Mouse (Mus musculus): ENCODE results near the gene Olfr424. TPM values are rescaled to one million over a fixed set of nuclear protein-coding genes. Genes with fewer than 3 reads are reported as not detected.

Gene Olfr424
- not detected in 2 replicates for total RNA-seq (2021)
- long read RNA-seq, experiment 1: 0 reads
- long read RNA-seq, experiment 2: 0 reads

- DNase-seq: no peak
Measured at GRCm38 (mm10) chr1:174131217-174131616, at the start of gene Olfr424. Gene Olfr424 (plus strand): TSS chr1:174131517.

GRCm38 (mm10) chr1:174084031-174084430, 47.3 kb upstream of the Olfr424 start, which contains the start of gene Olfr429:
Gene Olfr429 (plus strand): TSS chr1:174084331.
- no peak for DNase-seq

GRCm38 (mm10) chr1:174096591-174096990, 34.7 kb upstream of the Olfr424 start, which contains the start of gene Olfr427:
Gene Olfr427 (plus strand): TSS chr1:174096891.
- no peak for DNase-seq

- no peak for DNase-seq
Measured at GRCm38 (mm10) chr1:174103735-174104134, 27.6 kb upstream of the Olfr424 start.

GRCm38 (mm10) chr1:174121062-174121461, 10.3 kb upstream of the Olfr424 start, which contains the start of gene Olfr231:
Gene Olfr231 (minus strand): TSS chr1:174121162.
- no peak for DNase-seq

GRCm38 (mm10) chr1:174131999-174132398, 682 bp downstream of the Olfr424 start:
- DNase-seq: no peak

- no peak for DNase-seq
Measured at GRCm38 (mm10) chr1:174141384-174141783, 10.1 kb downstream of the Olfr424 start.

GRCm38 (mm10) chr1:174146696-174147095, 15.4 kb downstream of the Olfr424 start:
- no peak for DNase-seq

GRCm38 (mm10) chr1:174149289-174149688, 18.0 kb downstream of the Olfr424 start:
- DNase-seq: no peak

- no peak for DNase-seq
Measured at GRCm38 (mm10) chr1:174155333-174155732, 24.0 kb downstream of the Olfr424 start, which contains the start of gene Olfr420. Gene Olfr420 (plus strand): TSS chr1:174155633.

- DNase-seq: no peak
Measured at GRCm38 (mm10) chr1:174157622-174158021, 26.3 kb downstream of the Olfr424 start.

- DNase-seq: no peak
Measured at GRCm38 (mm10) chr1:174158512-174158911, 27.2 kb downstream of the Olfr424 start.

- DNase-seq: no peak
Measured at GRCm38 (mm10) chr1:174159095-174159494, 27.8 kb downstream of the Olfr424 start.

- DNase-seq: no peak
Measured at GRCm38 (mm10) chr1:174169024-174169423, 37.7 kb downstream of the Olfr424 start.

GRCm38 (mm10) chr1:174170706-174171501, 39.6 kb downstream of the Olfr424 start:
- DNase-seq: no peak

- DNase-seq: no peak
Measured at GRCm38 (mm10) chr1:174171537-174171936, 40.2 kb downstream of the Olfr424 start.

- DNase-seq: no peak
Measured at GRCm38 (mm10) chr1:174172605-174173004, 41.3 kb downstream of the Olfr424 start, which contains the start of gene Spta1. Gene Spta1 (plus strand): TSS chr1:174172776.

Other genes starting within 250 kb of the Olfr424 start
- gene Ifi211, start 218.5 kb upstream of the Olfr424 start, total RNA-seq (2021): 2.1 and 2.7 TPM in 2 replicates
- gene Mndal, start 189.0 kb upstream of the Olfr424 start, total RNA-seq (2021): 11.5 and 27.3 TPM in 2 replicates
- gene Ifi203, start 188.8 kb upstream of the Olfr424 start, total RNA-seq (2021): 10.1 and 20.6 TPM in 2 replicates
- not detected in 2 replicates for gene Ifi202b, start 148.8 kb upstream of the Olfr424 start, total RNA-seq (2021)
- gene Ifi205, start 99.7 kb upstream of the Olfr424 start, total RNA-seq (2021): 2.6 and 6.6 TPM in 2 replicates
- gene Olfr433, start 90.8 kb upstream of the Olfr424 start, total RNA-seq (2021): not detected in 2 replicates
- gene Olfr432, start 82.3 kb upstream of the Olfr424 start, total RNA-seq (2021): not detected in 2 replicates
- not detected in 2 replicates for gene Olfr430, start 64.9 kb upstream of the Olfr424 start, total RNA-seq (2021)
- not detected in 2 replicates for gene Olfr429, start 47.2 kb upstream of the Olfr424 start, total RNA-seq (2021)
- not detected in 2 replicates for gene Olfr427, start 34.6 kb upstream of the Olfr424 start, total RNA-seq (2021)
- not detected in 2 replicates for gene Olfr231, start 10.4 kb upstream of the Olfr424 start, total RNA-seq (2021)
- gene Olfr420, start 24.1 kb downstream of the Olfr424 start, total RNA-seq (2021): not detected in 2 replicates
- gene Spta1, start 41.3 kb downstream of the Olfr424 start, total RNA-seq (2021): 4.7 and 8.0 TPM in 2 replicates
- not detected in 2 replicates for gene Olfr419, start 120.5 kb downstream of the Olfr424 start, total RNA-seq (2021)
- gene Mptx1, start 199.0 kb downstream of the Olfr424 start, total RNA-seq (2021): not detected in 2 replicates
- not detected in 2 replicates for gene Olfr417, start 233.6 kb downstream of the Olfr424 start, total RNA-seq (2021)

Data from adrenal gland, postnatal 14 days (tissue).